Mouse (Mus musculus): ENCODE results near the gene Fam129b. TPM values are rescaled to one million over a fixed set of nuclear protein-coding genes. Genes with fewer than 3 reads are reported as not detected.

The Fam129b gene
- total RNA-seq, 2 experiments from 2014 or later = 20.4 to 25.0 TPM

GRCm38 (mm10) chr2:32859622-32860012, 16.3 kb upstream of the Fam129b start:
- no peak for DNase-seq

GRCm38 (mm10) chr2:32860799-32861198, 15.1 kb upstream of the Fam129b start:
- DNase-seq = no peak

- no peak for DNase-seq
Measured at GRCm38 (mm10) chr2:32863317-32863716, 12.6 kb upstream of the Fam129b start.

GRCm38 (mm10) chr2:32864755-32865154, 11.2 kb upstream of the Fam129b start:
- DNase-seq = peak in 1 of 2 experiments; percentile 67

GRCm38 (mm10) chr2:32867354-32867753, 8.6 kb upstream of the Fam129b start:
- no peak for DNase-seq

- no peak for DNase-seq
Measured at GRCm38 (mm10) chr2:32869721-32870274, 6.1 kb upstream of the Fam129b start.

GRCm38 (mm10) chr2:32870275-32871100, 5.4 kb upstream of the Fam129b start:
- no peak for DNase-seq

- DNase-seq = no peak
Measured at GRCm38 (mm10) chr2:32874070-32874469, 1.8 kb upstream of the Fam129b start.

- DNase-seq = peak in 1 of 2 experiments; percentile 47
Measured at GRCm38 (mm10) chr2:32874951-32875674, 801 bp upstream of the Fam129b start.

- peak; percentile 31 to 54 for DNase-seq
Measured at GRCm38 (mm10) chr2:32876490-32877302, 782 bp downstream of the Fam129b start.

- peak in 1 of 2 experiments; percentile 43 for DNase-seq
Measured at GRCm38 (mm10) chr2:32877303-32877702, 1.4 kb downstream of the Fam129b start.

GRCm38 (mm10) chr2:32877761-32878393, 2.0 kb downstream of the Fam129b start:
- peak in 1 of 2 experiments; percentile 51 for DNase-seq

- no peak for DNase-seq
Measured at GRCm38 (mm10) chr2:32878396-32878795, 2.5 kb downstream of the Fam129b start.

- DNase-seq = no peak
Measured at GRCm38 (mm10) chr2:32879593-32879992, 3.7 kb downstream of the Fam129b start.

- peak in 1 of 2 experiments; percentile 60 for DNase-seq
Measured at GRCm38 (mm10) chr2:32881054-32881453, 5.1 kb downstream of the Fam129b start.

- DNase-seq = peak; percentile 89 to 92
Measured at GRCm38 (mm10) chr2:32881723-32882122, 5.8 kb downstream of the Fam129b start.

- peak; percentile 62 to 66 for DNase-seq
Measured at GRCm38 (mm10) chr2:32882283-32883043, 6.5 kb downstream of the Fam129b start.

GRCm38 (mm10) chr2:32884745-32885144, 8.8 kb downstream of the Fam129b start:
- DNase-seq = no peak

GRCm38 (mm10) chr2:32888029-32888428, 12.1 kb downstream of the Fam129b start:
- DNase-seq = no peak

- DNase-seq = no peak
Measured at GRCm38 (mm10) chr2:32888551-32888950, 12.6 kb downstream of the Fam129b start.

- DNase-seq = no peak
Measured at GRCm38 (mm10) chr2:32890280-32890679, 14.4 kb downstream of the Fam129b start.

Data from heart, adult 18-20 months (tissue).